Mouse (Mus musculus) intestine, embryonic 14.5 days (tissue): ENCODE results near the gene Atg7. TPM values are rescaled to one million over a fixed set of nuclear protein-coding genes. Genes with fewer than 3 reads are reported as not detected.

Experiments
- ATAC-seq: fragments of 200-750 bp; cut with Nextera tagmentation; replicated peaks from 2 replicates; pipeline ENCODE4 v1.8.0; 2017; ENCODE audit warnings: low read depth, moderate number of reproducible peaks, moderate TSS enrichment, moderate library complexity; ENCODE audit not compliant: low FRiP score, low TSS enrichment
- DNase-seq: peaks from one replicate; pipeline ENCODE4 v3.0.0-alpha.2; 2018; ENCODE audit warnings: low spot score
- H3K27ac ChIP-seq: fragments of 300-500 bp; sonication (generic); 2 replicates; pipeline ENCODE4 v1.5.1; 2014; ENCODE audit warnings: low read depth, mild to moderate bottlenecking, control low read depth
- H3K27me3 ChIP-seq: fragments of 300-500 bp; sonication (generic); replicated peaks from 2 replicates; pipeline ENCODE4 v1.6.1; 2014; ENCODE audit warnings: low read length, control low read depth; ENCODE audit not compliant: control insufficient read depth, insufficient read depth
- H3K36me3 ChIP-seq: fragments of 300-500 bp; sonication (generic); 2 replicates; pipeline ENCODE4 v1.6.1; 2014; ENCODE audit warnings: low read length, control low read depth; ENCODE audit not compliant: control insufficient read depth, insufficient read depth
- H3K4me1 ChIP-seq: fragments of 300-500 bp; sonication (generic); replicated peaks from 2 replicates; pipeline ENCODE4 v1.6.1; 2014; ENCODE audit warnings: low read length, control low read depth, mixed read lengths; ENCODE audit not compliant: control insufficient read depth, insufficient read depth
- H3K4me2 ChIP-seq: fragments of 300-500 bp; sonication (generic); 2 replicates; pipeline ENCODE4 v1.6.1; 2014; ENCODE audit warnings: low read length
- H3K4me3 ChIP-seq: fragments of 300-500 bp; sonication (generic); 2 replicates; pipeline ENCODE4 v1.5.1; 2014; ENCODE audit warnings: low read depth, low read length, control low read depth, mixed read lengths
- H3K9ac ChIP-seq: fragments of 300-500 bp; sonication (generic); 2 replicates; pipeline ENCODE4 v1.6.1; 2014; ENCODE audit warnings: mild to moderate bottlenecking, low read length
- H3K9me3 ChIP-seq: fragments of 300-500 bp; sonication (generic); 2 replicates; pipeline ENCODE4 v1.6.1; 2016; ENCODE audit warnings: low read length, control low read depth; ENCODE audit not compliant: control insufficient read depth
- WGBS: fragments of 180-500 bp; shearing (Covaris S2); extraction: QIAGEN DNeasy Blood & Tissue Kit; methylation state at CpG from one replicate; pipeline ENCODE4 v1.1.7; 2014; 5-methylcytosine and 5-hydroxymethylcytosine counted together
- polyA plus RNA-seq: library from polyadenylated mRNA; unstranded; fragments of >200 nt; fragmentation: Nextera tagmentation; extraction: Ambion mirVana; gene quantifications from 2 replicates; pipeline ENCODE4 v1.2.1, GENCODE M21; 2014

Gene Atg7
- polyA plus RNA-seq, 1 experiment from 2014 or later = 22.8 TPM

DNA sequence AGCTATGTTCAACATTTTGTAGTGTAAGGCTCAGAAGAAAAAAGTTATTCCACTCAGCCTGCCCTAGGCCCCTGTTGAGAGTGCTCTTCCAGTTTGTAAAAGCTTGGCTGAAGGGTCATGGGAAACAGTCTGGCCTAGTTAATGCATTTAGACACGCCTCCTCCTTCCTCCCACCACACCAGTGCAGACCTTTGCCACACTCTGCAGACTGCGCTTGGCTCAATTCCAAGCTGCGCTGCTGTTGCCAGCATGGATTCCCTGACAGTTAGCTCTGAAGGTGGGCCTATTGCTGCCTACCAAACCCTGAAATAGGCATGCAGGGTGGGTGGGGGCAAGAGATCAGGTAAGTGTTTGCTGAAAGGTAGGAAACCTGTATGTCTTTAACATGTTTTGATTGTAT, 9.3 kb downstream of the Atg7 start:
- no peaks in the 10 kb centered on the region; the same call in 1 of the 2 replicates for H3K4me1 ChIP-seq
- H3K27ac ChIP-seq = no peak overlapping the region
- no peak overlapping the region for H3K9ac ChIP-seq
- no peaks in the 10 kb centered on the region for H3K36me3 ChIP-seq
- WGBS = 67% methylated on average over 3 of the region's 3 CpGs
- H3K4me3 ChIP-seq = no peak overlapping the region
- ATAC-seq = no peak
- H3K27me3 ChIP-seq = no peaks in the 10 kb centered on the region
- no peaks in the 10 kb centered on the region for H3K9me3 ChIP-seq
- H3K4me2 ChIP-seq = no peak overlapping the region
- DNase-seq = no peak

DNA sequence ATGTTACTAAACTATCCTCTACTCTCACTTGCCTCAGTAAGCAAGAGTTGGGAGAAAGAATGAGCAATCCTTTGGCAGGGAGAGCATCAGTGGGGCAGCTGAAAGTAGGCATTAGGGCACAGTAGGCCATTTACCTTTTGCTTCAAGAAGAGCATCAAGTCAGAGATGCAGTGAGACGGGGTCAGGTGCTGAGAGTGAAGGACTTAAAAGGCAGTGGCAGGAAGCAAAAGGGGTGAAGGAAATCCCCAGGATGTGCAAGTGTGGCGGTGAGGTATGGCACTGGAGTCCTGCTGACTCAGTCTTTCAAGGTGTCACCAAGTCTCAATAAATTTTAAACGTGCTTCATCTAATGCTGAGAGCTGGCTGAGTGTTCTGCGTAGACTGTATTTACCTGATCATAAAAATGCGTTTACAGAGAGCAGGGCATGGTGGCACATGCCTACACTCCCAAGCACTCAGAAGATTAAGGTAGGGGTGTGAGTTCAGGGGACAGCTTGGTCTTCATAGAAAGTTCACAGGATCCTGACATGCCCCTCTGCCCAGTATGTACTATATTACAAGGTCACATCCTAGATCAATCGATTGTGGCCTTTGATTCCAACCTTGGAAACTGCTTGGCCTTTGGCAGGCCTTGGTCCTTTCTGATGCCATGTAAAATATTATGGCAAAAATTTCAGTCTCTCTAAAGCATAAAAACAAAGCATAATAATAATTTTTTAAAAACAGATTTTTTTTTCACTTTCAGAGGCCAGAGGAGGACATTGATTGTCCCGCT, 14.1 kb downstream of the Atg7 start:
- Histone ChIP-seq H3K4me3 (no peak overlapping the region), H3K9me3 (no peaks in the 10 kb centered on the region), H3K27me3 (no peaks in the 10 kb centered on the region), H3K36me3 (no peaks in the 10 kb centered on the region), H3K9ac (no peak overlapping the region), H3K4me2 (no peak overlapping the region), H3K4me1 (no peaks in the 10 kb centered on the region; the same call in 1 of the 2 replicates), H3K27ac (no peak overlapping the region)
- DNase-seq = no peak
- ATAC-seq = no peak
- WGBS = 82% methylated on average over 7 of the region's 7 CpGs

DNA sequence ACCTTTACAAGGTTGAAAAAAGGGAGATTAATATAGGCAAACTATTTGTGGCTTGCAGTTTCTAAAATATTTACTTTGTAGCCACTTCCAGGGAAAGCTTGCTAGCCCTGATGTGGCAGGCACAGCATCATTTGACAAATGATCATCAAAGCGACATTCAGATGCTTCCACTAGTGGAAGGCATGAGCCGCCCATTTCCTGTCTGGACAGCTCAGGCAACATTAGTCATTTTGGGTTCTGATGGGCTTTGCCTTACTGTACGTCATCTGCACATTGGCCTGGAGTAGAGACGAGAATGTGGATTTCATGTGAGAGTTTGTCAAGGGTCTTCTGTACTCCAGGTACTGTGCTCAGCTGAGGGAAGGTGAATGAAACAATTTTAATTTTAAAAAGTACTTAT, 14.9 kb downstream of the Atg7 start:
- no peak overlapping the region for H3K9ac ChIP-seq
- no peaks in the 10 kb centered on the region for H3K9me3 ChIP-seq
- DNase-seq (no peak), ATAC-seq (no peak)
- H3K4me3 ChIP-seq = no peak overlapping the region
- no peaks in the 10 kb centered on the region for H3K4me1 ChIP-seq
- H3K27me3 ChIP-seq = no peaks in the 10 kb centered on the region
- 62% methylated on average over 4 of the region's 4 CpGs for WGBS
- no peak overlapping the region for H3K27ac ChIP-seq
- H3K36me3 ChIP-seq = no peaks in the 10 kb centered on the region
- no peak overlapping the region for H3K4me2 ChIP-seq

DNA sequence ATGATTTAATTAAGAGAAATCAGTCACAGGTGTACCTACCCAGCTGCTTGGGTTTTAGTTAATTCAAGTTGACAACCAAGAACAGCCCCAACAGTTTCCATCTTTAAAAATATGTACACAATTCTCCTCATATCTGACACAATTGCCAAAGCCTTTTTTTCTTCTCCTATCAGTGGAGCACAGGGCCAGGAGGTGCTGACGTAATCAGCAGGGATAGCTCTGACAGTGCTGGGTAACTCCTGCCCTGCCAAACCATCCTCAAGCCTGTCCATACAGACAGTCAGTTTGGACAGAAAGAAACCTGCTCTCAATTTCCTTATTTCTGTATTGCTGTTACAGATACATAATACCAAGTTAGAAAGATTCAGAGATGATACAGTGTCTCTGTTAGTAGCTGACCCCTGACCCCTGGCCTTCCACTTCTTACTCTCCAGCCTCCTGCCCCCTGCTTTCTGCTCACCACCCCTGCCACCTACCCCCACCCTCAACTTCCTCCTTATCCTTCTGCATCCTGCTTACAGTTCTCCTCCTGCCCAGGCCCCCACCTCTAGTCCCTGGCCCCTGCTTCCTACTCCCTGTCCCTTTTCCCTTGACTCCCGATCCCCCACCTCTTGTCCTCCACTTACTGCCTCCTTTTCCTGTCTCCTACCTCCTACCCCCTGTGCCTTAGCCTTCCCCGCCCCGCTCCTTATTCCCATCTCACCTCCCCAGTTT, 16.5 kb downstream of the Atg7 start:
- ATAC-seq = no peak
- Histone ChIP-seq H3K27me3 (no peaks in the 10 kb centered on the region), H3K27ac (no peak overlapping the region), H3K4me1 (no peaks in the 10 kb centered on the region), H3K9me3 (no peaks in the 10 kb centered on the region), H3K4me2 (no peak overlapping the region), H3K4me3 (no peak overlapping the region), H3K9ac (no peak overlapping the region), H3K36me3 (no peaks in the 10 kb centered on the region)
- 65% methylated on average over 4 of the region's 4 CpGs for WGBS
- DNase-seq = no peak

DNA sequence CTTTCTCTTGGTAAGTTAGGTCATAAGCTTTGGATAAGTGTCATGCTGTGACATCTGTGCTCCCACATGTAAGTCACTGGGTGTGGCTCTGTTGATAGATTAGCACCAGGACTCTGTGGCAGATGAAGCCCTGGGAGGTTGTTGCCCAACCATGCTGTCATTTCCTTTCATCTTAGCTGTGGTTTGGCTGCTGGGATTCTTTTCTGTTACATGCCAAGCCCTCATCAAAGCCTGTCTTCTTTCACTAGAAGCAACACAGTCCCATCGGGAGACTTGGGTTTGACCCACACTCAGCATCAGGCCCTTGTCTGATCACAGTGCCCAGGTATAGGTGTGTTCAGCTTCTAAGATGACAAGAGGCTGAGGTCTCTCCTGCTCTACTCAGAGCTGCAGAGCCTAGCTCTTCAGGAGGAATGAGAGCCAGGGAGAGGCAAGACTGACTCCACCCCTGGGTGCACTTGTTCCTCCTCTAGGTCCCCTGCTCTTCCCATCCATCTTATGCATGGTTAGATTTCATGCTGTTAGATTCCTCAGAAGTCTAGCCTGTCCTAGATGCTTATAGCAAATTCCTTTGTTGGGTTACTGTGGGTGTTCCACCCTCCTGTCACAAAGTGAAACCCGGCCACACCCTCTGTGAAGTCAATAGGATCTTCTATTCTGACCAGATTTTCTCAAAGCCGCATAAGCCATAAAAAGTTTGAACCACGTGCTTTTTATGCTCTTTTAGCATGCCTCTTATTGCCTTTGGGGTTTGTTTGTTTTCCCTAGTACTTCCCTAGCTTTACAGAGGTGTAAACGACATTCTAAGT, 17.3 kb downstream of the Atg7 start:
- Histone ChIP-seq H3K4me3 (no peak overlapping the region), H3K4me1 (no peaks in the 10 kb centered on the region), H3K9me3 (no peaks in the 10 kb centered on the region), H3K27ac (no peak overlapping the region), H3K4me2 (no peak overlapping the region), H3K27me3 (no peaks in the 10 kb centered on the region), H3K9ac (no peak overlapping the region), H3K36me3 (no peaks in the 10 kb centered on the region)
- ATAC-seq = no peak
- DNase-seq = no peak
- 29% methylated on average over 5 of the region's 5 CpGs for WGBS

DNA sequence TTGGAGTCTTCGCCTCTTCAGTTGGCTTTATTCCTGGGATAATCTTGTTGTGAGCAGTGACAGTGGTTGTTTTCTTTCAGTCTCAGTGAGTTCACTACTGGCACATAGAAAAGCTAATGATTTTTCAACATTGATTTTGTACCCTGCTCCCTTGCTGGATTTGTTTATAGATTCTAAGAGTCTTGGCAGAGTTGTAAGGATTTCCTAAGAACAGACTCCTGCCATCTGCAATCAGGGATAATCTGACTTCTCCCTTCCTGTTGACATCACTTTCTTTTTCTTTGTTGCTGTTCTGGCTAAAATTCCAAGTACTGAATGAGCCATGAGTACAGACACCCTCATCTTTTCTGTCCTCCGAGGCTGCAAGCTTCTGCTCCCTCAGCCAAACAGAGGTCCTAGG, 20.8 kb downstream of the Atg7 start:
- no peaks in the 10 kb centered on the region for H3K4me1 ChIP-seq
- DNase-seq (no peak), ATAC-seq (no peak)
- H3K9ac ChIP-seq = no peak overlapping the region
- H3K27me3 ChIP-seq = no peaks in the 10 kb centered on the region
- no peaks in the 10 kb centered on the region for H3K36me3 ChIP-seq
- H3K4me3 ChIP-seq = no peak overlapping the region
- no peak overlapping the region for H3K4me2 ChIP-seq
- H3K9me3 ChIP-seq = no peaks in the 10 kb centered on the region
- WGBS = 83% methylated on average over 2 of the region's 2 CpGs
- no peak overlapping the region for H3K27ac ChIP-seq

DNA sequence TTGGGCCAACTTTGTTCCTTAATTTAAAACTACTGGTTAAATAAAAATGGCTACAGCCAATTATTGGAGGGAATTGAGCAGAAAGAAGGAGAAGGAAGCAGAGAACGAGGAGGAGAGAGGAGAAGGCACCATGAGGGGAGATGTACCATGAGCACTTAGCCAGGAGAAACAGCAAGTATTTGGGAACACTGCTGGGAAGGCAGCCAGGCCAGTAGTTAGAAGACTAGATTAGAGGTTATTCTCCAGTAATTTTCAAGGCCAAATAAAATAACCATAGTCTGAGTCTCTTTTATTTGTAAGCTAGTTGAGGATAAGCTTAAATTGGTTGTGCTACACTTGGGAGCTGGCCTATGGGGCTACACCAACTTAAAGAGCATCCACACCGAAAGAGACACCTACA, 21.8 kb downstream of the Atg7 start:
- ATAC-seq = no peak
- Histone ChIP-seq H3K9ac (no peak overlapping the region), H3K27ac (no peak overlapping the region), H3K9me3 (no peaks in the 10 kb centered on the region), H3K36me3 (no peaks in the 10 kb centered on the region), H3K4me1 (no peaks in the 10 kb centered on the region), H3K4me3 (no peak overlapping the region), H3K27me3 (no peaks in the 10 kb centered on the region), H3K4me2 (no peak overlapping the region)
- 77% methylated on average over 2 of the region's 2 CpGs for WGBS
- DNase-seq = no peak

DNA sequence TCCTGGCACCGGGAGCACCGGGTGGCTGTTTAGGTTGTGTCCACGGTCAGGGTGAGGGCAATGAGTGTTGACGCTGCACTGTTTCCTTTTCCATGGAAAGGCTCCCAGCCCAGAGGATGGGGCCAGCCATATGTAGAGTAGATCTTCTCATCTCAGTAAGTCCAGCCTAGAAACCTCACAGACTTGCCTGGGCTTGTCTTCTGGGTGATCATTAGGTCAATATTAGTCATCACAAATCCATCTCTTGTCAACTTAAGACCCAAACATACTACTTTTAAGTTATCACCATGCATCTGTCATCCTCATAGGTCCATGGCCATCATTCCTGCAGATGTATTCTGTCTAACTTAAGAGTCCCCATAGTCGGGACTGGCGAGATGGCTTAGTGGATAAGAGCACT, 24.6 kb downstream of the Atg7 start:
- WGBS = 88% methylated on average over 6 of the region's 6 CpGs
- Histone ChIP-seq H3K27me3 (no peaks in the 10 kb centered on the region), H3K4me2 (no peak overlapping the region), H3K9me3 (no peaks in the 10 kb centered on the region), H3K36me3 (no peaks in the 10 kb centered on the region), H3K4me3 (no peak overlapping the region), H3K9ac (no peak overlapping the region), H3K27ac (no peak overlapping the region), H3K4me1 (no peaks in the 10 kb centered on the region)
- no peak for DNase-seq
- ATAC-seq = no peak
